Mouse (Mus musculus): ENCODE data around the gene Nrxn2.

GRCm38 (mm10) chr19:6415454-6415853 lies 3.1 kb upstream of the Nrxn2 start:
- TF ChIP-seq POLR2A (IDR thresholded peaks at IDR 0.05; ENCODE audit: low read depth, low read length) (no peak), CTCF (IDR thresholded peaks at IDR 0.05; ENCODE audit: extremely low read depth, insufficient read length, insufficient replicate concordance, low read depth, low read length) (no peak)

All from small intestine, adult 2 months (tissue).